Mouse (Mus musculus): ENCODE data around the gene Cdh13. TPM values are rescaled to one million over a fixed set of nuclear protein-coding genes. Genes with fewer than 3 reads are reported as not detected.

Cdh13 gene
- polyA plus RNA-seq, 1 experiment, result 56.6 TPM

DNA sequence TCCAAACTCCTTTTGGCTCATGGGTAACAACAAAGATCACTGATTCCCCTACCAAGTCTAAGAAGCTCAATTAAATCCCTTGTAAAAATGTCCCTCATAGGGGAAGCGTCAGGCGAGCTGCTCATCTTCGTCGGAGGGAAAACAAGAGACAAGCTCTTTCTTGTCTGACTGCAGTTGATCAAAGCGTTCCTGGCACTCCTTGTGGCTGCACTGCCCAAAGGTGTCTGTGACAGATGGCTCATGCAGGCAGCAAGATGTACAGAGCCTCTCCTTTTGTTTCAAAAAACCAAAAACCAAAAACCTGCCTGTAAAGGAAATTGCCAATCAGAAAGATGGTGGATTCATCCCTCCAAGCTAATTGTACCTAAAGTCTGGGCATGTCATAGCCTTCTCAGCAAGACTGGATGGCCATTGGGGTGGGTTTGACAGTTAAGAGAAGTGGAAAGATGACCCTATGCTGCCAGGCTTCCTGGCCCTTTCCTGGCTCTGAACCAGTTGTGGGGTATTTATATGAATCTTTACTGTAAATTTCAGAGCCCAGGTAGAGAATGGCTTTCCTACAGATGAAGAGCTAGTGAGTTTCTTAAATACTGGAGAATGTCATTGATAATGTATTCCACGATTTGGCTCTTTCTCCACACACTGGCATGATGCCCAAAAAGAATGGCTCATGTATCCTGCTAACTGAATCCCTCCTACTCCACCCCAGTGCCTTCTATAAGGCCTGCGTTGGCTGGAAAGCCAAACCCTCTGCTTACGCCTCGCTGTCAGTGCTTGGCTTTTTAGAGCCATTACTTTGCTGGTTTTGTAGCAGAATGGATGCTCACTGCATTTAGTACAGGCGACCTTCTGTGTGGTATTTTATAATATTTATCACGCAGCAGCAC lies 596.6 kb downstream of the Cdh13 start:
- Histone ChIP-seq H3K4me2 (ENCODE audit: low read depth) (no peak overlapping the region), H3K79me2 (ENCODE audit: control insufficient read depth, insufficient read depth) (no peaks in the 10 kb centered on the region), H3K4me3 (no peak overlapping the region), H3K27me3 (ENCODE audit: control insufficient read depth, insufficient read depth, insufficient read length) (no peaks in the 10 kb centered on the region), H3ac (ENCODE audit: control insufficient read depth, insufficient read length) (no peak overlapping the region), H3K36me3 (ENCODE audit: control insufficient read depth, insufficient read depth) (no peaks in the 10 kb centered on the region)
- TF ChIP-seq MYOG (IDR thresholded peaks at IDR 0.05; ENCODE audit: control insufficient read depth in 1 of 3, insufficient read depth in 1 of 3, insufficient read length in 2 of 3, low read depth in 2 of 3) (no peak), MYOD1 (IDR thresholded peaks at IDR 0.05; ENCODE audit: control insufficient read depth in 1 of 3, insufficient read length in 2 of 3, low read depth in 2 of 3) (no peak), REST (IDR thresholded peaks at IDR 0.05; ENCODE audit: insufficient read depth, insufficient read length) (no peak), MAX (IDR thresholded peaks at IDR 0.05; ENCODE audit: low read depth) (no peak), E2F4 (IDR thresholded peaks at IDR 0.05; ENCODE audit: insufficient read depth) (no peak), CEBPB (IDR thresholded peaks at IDR 0.05; ENCODE audit: insufficient read depth, poor library complexity, severe bottlenecking) (no peak), SRF (IDR thresholded peaks at IDR 0.05; ENCODE audit: control insufficient read depth, insufficient read length, low read depth) (no peak)

DNA sequence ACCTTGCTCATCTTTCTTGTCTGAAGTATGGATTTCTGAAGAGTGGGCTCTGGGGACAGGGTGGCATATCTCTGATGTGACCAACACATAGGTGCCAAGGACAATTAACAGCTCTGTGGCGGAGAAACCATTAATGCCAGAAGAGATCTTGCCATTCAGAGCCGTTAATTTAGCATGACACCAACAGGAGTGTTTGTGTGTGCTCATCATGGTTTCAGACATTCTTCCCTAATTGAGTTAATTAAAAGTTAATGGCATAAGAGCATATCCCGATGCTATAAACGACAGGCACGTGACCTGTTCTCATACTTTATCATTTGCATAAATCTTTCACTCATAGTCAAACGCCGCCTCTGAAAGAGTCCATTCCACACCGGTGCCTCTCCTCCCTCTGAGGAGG lies 600.8 kb downstream of the Cdh13 start:
- no peak overlapping the region for H3ac ChIP-seq (ENCODE audit: control insufficient read depth, insufficient read length)
- H3K79me2 ChIP-seq (ENCODE audit: control insufficient read depth, insufficient read depth), result no peaks in the 10 kb centered on the region
- H3K36me3 ChIP-seq (ENCODE audit: control insufficient read depth, insufficient read depth), result no peaks in the 10 kb centered on the region
- TF ChIP-seq MAX (IDR thresholded peaks at IDR 0.05; ENCODE audit: low read depth) (no peak), POLR2AphosphoS2 (IDR thresholded peaks at IDR 0.05; ENCODE audit: insufficient read length, low read depth) (no peak), TCF3 (IDR thresholded peaks at IDR 0.05; ENCODE audit: insufficient read length, low read depth) (no peak)
- no peaks in the 10 kb centered on the region for H3K27me3 ChIP-seq (ENCODE audit: control insufficient read depth, insufficient read depth, insufficient read length)
- H3K4me3 ChIP-seq, result no peak overlapping the region
- no peak overlapping the region for H3K4me2 ChIP-seq (ENCODE audit: low read depth)

DNA sequence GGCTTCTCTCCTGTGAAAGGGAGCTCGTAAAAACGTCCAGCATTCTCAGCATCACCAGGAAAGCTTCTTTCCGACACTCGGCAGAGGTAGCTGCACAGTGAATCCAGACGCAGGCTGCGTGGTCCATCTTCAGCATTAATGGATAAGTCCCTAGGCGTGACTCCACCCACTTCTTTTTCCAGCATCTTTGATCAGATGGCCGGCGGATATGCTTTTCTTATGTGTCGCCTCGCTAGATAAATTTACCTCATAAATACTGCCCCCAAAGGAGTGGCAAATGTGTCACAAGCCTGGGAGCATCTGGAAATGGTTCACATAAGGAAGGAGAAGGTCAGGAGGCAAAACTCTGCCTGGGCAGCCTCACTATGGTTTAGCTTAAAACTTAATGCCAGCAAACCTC lies 601.5 kb downstream of the Cdh13 start:
- Histone ChIP-seq H3K4me2 (ENCODE audit: low read depth) (no peak overlapping the region), H3K36me3 (ENCODE audit: control insufficient read depth, insufficient read depth) (no peaks in the 10 kb centered on the region), H3K79me2 (ENCODE audit: control insufficient read depth, insufficient read depth) (no peaks in the 10 kb centered on the region), H3K27me3 (ENCODE audit: control insufficient read depth, insufficient read depth, insufficient read length) (no peaks in the 10 kb centered on the region), H3ac (ENCODE audit: control insufficient read depth, insufficient read length) (no peak overlapping the region), H3K4me3 (no peak overlapping the region)
- TF ChIP-seq USF1 (IDR thresholded peaks at IDR 0.05; ENCODE audit: low read depth) (no peak), POLR2A (IDR thresholded peaks at IDR 0.05; ENCODE audit: insufficient read length, low read depth) (no peak), REST (IDR thresholded peaks at IDR 0.05; ENCODE audit: insufficient read depth, insufficient read length) (no peak), E2F4 (IDR thresholded peaks at IDR 0.05; ENCODE audit: insufficient read depth) (no peak), CEBPB (IDR thresholded peaks at IDR 0.05; ENCODE audit: insufficient read depth, poor library complexity, severe bottlenecking) (no peak), MAX (IDR thresholded peaks at IDR 0.05; ENCODE audit: low read depth) (no peak), TCF12 (IDR thresholded peaks at IDR 0.05; ENCODE audit: insufficient read depth, poor library complexity, severe bottlenecking) (no peak), MYOD1 (IDR thresholded peaks at IDR 0.05; ENCODE audit: control insufficient read depth in 1 of 3, insufficient read length in 2 of 3, low read depth in 2 of 3) (no peak)

DNA sequence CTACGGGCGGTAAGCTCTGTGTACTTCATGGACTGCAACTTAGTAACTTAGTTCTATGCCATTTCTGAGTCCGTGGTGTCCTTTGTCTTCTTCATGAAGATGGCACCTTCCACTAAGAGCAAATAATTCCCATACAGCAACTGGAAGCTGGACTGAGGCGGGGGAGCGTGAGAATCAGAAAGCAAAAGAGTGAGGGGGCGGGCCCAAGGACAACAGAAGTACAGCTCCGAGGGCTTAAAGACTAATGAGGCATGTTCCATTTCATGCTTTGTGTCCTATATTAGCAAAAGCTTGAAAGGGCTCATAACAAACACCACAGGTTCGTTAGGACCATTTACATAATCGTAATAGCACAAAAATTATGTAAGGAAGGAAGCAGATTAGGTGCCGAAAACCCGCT lies 618.9 kb downstream of the Cdh13 start:
- TF ChIP-seq SRF (IDR thresholded peaks at IDR 0.05; ENCODE audit: control insufficient read depth, insufficient read length, low read depth) (no peak), MAX (IDR thresholded peaks at IDR 0.05; ENCODE audit: low read depth) (no peak), TCF3 (IDR thresholded peaks at IDR 0.05; ENCODE audit: insufficient read length, low read depth) (no peak), POLR2A (IDR thresholded peaks at IDR 0.05; ENCODE audit: insufficient read length, low read depth) (no peak), E2F4 (IDR thresholded peaks at IDR 0.05; ENCODE audit: insufficient read depth) (no peak), MYOD1 (IDR thresholded peaks at IDR 0.05; ENCODE audit: control insufficient read depth in 1 of 3, insufficient read length in 2 of 3, low read depth in 2 of 3) (no peak), REST (IDR thresholded peaks at IDR 0.05; ENCODE audit: insufficient read depth, insufficient read length) (no peak), POLR2AphosphoS2 (IDR thresholded peaks at IDR 0.05; ENCODE audit: insufficient read length, low read depth) (no peak), CEBPB (IDR thresholded peaks at IDR 0.05; ENCODE audit: insufficient read depth, poor library complexity, severe bottlenecking) (no peak), TCF12 (IDR thresholded peaks at IDR 0.05; ENCODE audit: insufficient read depth, poor library complexity, severe bottlenecking) (no peak), MYOG (IDR thresholded peaks at IDR 0.05; ENCODE audit: control insufficient read depth in 1 of 3, insufficient read depth in 1 of 3, insufficient read length in 2 of 3, low read depth in 2 of 3) (no peak)
- H3K4me3 ChIP-seq, result no peak overlapping the region
- no peaks in the 10 kb centered on the region for H3K27me3 ChIP-seq (ENCODE audit: control insufficient read depth, insufficient read depth, insufficient read length)
- H3ac ChIP-seq (ENCODE audit: control insufficient read depth, insufficient read length), result no peak overlapping the region
- no peaks in the 10 kb centered on the region for H3K79me2 ChIP-seq (ENCODE audit: control insufficient read depth, insufficient read depth)
- H3K36me3 ChIP-seq (ENCODE audit: control insufficient read depth, insufficient read depth), result no peaks in the 10 kb centered on the region
- no peak overlapping the region for H3K4me2 ChIP-seq (ENCODE audit: low read depth)

DNA sequence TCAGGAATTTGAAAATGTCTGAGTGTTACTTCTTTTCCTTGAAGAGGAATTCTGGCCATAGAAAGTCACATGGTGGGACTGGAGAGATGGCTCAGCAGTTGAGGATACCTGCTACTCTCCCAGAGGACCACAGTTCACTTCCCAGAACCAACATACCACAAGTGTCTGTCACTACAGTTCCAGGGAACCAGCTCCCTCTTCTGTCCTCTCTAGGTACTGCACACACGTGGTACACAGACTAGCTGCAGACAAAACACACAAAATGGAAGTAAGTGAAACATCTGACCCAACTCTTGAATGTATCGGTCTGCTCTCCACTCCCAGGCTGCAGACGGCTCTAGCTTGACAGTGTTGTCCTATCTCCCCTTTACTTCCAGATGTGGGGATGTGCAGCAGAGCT lies 633.0 kb downstream of the Cdh13 start:
- no peaks in the 10 kb centered on the region for H3K27me3 ChIP-seq (ENCODE audit: control insufficient read depth, insufficient read depth, insufficient read length)
- no peak overlapping the region for H3K4me3 ChIP-seq
- H3K79me2 ChIP-seq (ENCODE audit: control insufficient read depth, insufficient read depth), result no peaks in the 10 kb centered on the region
- no peak overlapping the region for H3ac ChIP-seq (ENCODE audit: control insufficient read depth, insufficient read length)
- H3K36me3 ChIP-seq (ENCODE audit: control insufficient read depth, insufficient read depth), result no peaks in the 10 kb centered on the region
- TF ChIP-seq CEBPB (IDR thresholded peaks at IDR 0.05; ENCODE audit: insufficient read depth, poor library complexity, severe bottlenecking), result no peak
- TF ChIP-seq E2F4 (IDR thresholded peaks at IDR 0.05; ENCODE audit: insufficient read depth), result no peak
- H3K4me2 ChIP-seq (ENCODE audit: low read depth), result no peak overlapping the region

Data from myocyte (in vitro differentiated cells).